Mouse (Mus musculus) layer of hippocampus, postnatal 10 days (tissue): ENCODE measurements around the gene Ddx54. TPM values are rescaled to one million over a fixed set of nuclear protein-coding genes. Genes with fewer than 3 reads are reported as not detected.

Source experiments
- DNase-seq, 2 experiments: peaks; one replicate each; pipeline ENCODE4 v3.0.0; 2021; ENCODE audit warnings: low spot score in 2 of 2
- long read RNA-seq: library from polyadenylated mRNA; stranded (forward); transcript quantifications from one replicate; pipeline ENCODE4 v2.0.0, GENCODE M21; 2023
- total RNA-seq, 2 experiments: library from RNA; stranded (reverse); gene quantifications; 2 replicates each; pipeline ENCODE4 v1.2.3; 2021

The Ddx54 gene
- 10 to 100 TPM; 45.0 to 45.1 TPM for total RNA-seq
- long read RNA-seq, full-length matches to known transcripts = 30 of 50 reads
- long read RNA-seq, partial matches to known transcripts = 17 of 50 reads
- long read RNA-seq, other reads (novel, unspliced or antisense) = 3 of 50 reads

- peak; percentile 98 to 99 for DNase-seq
Measured at GRCm38 (mm10) chr5:120612442-120612821, at the start of gene Ddx54, which contains the start of gene Rita1. Ddx54 (plus strand) TSS chr5:120612739. Rita1 (minus strand) TSS chr5:120612589.

- DNase-seq = no peak
Measured at GRCm38 (mm10) chr5:120562956-120563913, 49.3 kb upstream of the Ddx54 start.

- no peak for DNase-seq
Measured at GRCm38 (mm10) chr5:120563914-120564311, 48.6 kb upstream of the Ddx54 start.

- no peak for DNase-seq
Measured at GRCm38 (mm10) chr5:120565171-120565905, 47.2 kb upstream of the Ddx54 start.

- DNase-seq = peak in 1 of 2 experiments; percentile 67
Measured at GRCm38 (mm10) chr5:120566101-120566500, 46.4 kb upstream of the Ddx54 start.

GRCm38 (mm10) chr5:120566681-120567252 lies 45.8 kb upstream of the Ddx54 start:
- DNase-seq = no peak

GRCm38 (mm10) chr5:120567253-120567701 lies 45.3 kb upstream of the Ddx54 start:
- DNase-seq = peak in 1 of 2 experiments; percentile 56

GRCm38 (mm10) chr5:120567761-120568211 lies 44.8 kb upstream of the Ddx54 start:
- peak in 1 of 2 experiments; percentile 60 for DNase-seq

GRCm38 (mm10) chr5:120568336-120568768 lies 44.2 kb upstream of the Ddx54 start:
- DNase-seq = peak in 1 of 2 experiments; percentile 67

GRCm38 (mm10) chr5:120568964-120569363 lies 43.6 kb upstream of the Ddx54 start:
- no peak for DNase-seq

GRCm38 (mm10) chr5:120569791-120570190 lies 42.7 kb upstream of the Ddx54 start:
- DNase-seq = no peak

- no peak for DNase-seq
Measured at GRCm38 (mm10) chr5:120570289-120570897, 42.1 kb upstream of the Ddx54 start.

GRCm38 (mm10) chr5:120571056-120571740 lies 41.3 kb upstream of the Ddx54 start:
- no peak for DNase-seq

- no peak for DNase-seq
Measured at GRCm38 (mm10) chr5:120574469-120575063, 38.0 kb upstream of the Ddx54 start.

GRCm38 (mm10) chr5:120576781-120577301 lies 35.7 kb upstream of the Ddx54 start:
- no peak for DNase-seq

GRCm38 (mm10) chr5:120577935-120578441 lies 34.6 kb upstream of the Ddx54 start:
- no peak for DNase-seq

- DNase-seq = no peak
Measured at GRCm38 (mm10) chr5:120578504-120579081, 33.9 kb upstream of the Ddx54 start.

- DNase-seq = no peak
Measured at GRCm38 (mm10) chr5:120579211-120579897, 33.2 kb upstream of the Ddx54 start.
